Mouse (Mus musculus): Measurements from ENCODE around the gene Zfp775.

Zfp775 gene

DNA sequence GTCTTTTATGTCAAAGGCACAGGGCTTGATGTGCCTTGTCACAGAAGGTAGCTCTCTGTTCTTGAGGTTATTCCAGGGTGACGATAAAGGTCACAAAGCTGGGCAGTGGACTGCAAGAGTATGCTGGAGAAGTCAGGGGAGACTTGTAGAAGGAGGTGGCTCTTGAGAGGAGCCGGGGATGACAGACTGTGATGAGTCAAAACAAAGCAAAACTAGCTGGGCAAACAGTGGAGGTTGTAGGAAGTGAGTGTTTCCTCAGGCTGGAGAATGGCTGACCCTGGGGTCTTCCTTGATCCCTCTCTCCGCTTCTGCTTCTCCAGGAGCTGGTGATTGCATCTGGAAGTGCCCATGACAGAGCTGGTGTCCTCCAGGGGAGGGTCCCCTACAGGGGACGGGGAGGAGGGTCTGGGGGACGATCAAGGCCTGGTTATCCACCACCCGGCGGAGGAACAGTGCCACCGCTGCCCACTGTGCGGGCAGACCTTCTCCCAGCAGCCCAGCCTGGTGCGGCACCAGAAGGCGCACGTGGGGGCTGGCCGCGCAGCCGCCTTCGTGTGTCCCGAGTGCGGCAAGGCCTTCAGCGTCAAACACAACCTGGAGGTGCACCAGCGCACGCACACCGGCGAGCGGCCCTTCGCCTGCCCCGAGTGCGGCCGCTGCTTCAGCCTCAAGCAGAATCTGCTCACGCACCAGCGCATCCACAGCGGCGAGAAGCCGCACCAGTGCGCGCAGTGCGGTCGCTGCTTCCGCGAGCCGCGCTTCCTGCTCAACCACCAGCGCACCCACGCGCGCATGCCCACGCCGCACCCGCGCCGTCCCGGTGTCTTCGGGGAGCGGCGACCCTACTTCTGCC is 27.2 kb downstream of the Zfp775 start:
- peak; percentile 11 for DNase-seq (ENCODE audit: low spot score)

DNA sequence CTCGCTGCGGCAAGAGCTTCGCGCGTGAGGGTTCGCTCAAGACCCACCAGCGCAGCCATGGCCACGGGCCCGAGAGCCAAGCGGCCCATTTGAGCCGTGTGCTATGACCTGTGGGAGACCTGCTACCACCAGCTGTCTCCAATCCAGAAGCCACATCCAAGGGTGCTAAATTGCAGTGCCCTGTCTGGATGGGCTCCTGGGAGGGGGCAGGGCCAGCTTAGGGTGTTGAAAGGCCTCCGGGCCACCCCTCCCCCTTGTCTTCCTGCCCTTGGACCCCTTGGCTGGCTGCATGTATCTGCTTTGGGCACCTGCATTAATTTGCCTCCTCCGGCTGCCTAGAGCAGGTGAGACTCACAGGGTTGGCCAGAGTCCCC is 27.8 kb downstream of the Zfp775 start:
- DNase-seq (ENCODE audit: low spot score), result no peak

DNA sequence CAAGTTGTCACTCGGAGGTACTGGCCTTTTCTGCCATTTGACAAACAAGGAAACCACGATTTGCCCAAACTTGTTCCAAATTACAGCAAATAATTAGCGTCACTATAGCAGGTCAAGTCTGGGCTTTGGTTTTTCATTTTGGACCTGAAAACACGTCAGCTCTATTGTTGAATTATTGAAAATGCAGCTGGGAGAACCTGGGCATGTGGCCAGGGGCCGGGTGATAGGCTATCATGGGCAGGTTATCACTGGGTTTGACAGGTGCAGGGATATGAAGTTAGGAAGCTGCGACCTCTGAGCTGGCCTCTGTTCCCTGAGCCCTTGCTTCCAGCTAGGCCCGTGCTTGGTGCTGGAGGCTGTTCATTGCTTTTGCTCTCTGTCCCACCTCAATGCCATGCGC is 29.0 kb downstream of the Zfp775 start:
- no peak for DNase-seq (ENCODE audit: low spot score)

DNA sequence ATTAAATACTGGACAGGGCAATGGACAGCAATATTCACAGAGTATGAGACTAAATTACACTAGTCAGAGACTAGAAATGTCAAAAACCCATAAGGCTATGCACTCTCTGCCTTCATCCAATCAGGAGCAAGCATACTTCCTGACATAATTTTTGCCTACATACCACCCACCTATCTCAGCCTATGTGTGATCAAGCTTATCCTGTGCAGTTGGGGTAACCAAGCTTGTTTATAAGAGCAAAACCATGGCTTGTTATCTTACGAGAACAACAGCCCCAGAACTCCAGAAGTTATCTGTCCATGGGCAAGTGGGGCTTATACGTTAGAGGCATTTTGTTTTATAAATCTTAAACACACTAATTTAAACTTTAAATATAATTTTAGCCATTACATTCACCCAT is 33.2 kb downstream of the Zfp775 start:
- DNase-seq (ENCODE audit: low spot score), result no peak

GRCm38 (mm10) chr6:48636515-48636914 is 34.7 kb downstream of the Zfp775 start:
- DNase-seq (ENCODE audit: low spot score), result no peak

- no peak for DNase-seq (ENCODE audit: low spot score)
Observed at GRCm38 (mm10) chr6:48637811-48638500, 36.1 kb downstream of the Zfp775 start.

- no peak for DNase-seq (ENCODE audit: low spot score)
Observed at GRCm38 (mm10) chr6:48638553-48638952, 36.7 kb downstream of the Zfp775 start.

- DNase-seq (ENCODE audit: low spot score), result no peak
Observed at GRCm38 (mm10) chr6:48641391-48641790, 39.5 kb downstream of the Zfp775 start.

DNA sequence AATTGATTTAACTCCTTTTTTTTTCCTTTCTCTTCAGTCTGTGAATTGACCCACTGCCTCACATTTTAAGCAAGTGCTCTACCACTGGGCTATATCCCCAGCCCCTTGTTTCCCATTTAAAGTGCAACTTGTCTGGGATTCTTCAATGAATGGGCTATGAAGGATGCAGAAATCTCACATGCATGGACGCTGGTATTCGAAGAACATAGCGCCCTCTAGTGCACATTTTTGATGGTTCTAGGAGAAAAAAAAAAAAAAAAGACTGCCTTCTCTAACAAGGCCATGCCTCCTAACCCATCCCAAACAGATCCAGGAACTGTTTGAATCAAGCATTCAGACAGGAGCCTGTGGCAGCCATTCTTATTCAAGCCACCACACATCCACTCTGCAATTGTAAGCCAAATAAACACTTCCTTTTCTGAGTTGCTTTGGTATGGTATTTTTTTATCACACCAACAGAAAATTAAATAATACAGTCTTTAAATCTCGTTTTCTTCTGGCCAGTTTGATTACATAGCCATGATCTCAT is 41.0 kb downstream of the Zfp775 start:
- DNase-seq (ENCODE audit: low spot score), result no peak

DNA sequence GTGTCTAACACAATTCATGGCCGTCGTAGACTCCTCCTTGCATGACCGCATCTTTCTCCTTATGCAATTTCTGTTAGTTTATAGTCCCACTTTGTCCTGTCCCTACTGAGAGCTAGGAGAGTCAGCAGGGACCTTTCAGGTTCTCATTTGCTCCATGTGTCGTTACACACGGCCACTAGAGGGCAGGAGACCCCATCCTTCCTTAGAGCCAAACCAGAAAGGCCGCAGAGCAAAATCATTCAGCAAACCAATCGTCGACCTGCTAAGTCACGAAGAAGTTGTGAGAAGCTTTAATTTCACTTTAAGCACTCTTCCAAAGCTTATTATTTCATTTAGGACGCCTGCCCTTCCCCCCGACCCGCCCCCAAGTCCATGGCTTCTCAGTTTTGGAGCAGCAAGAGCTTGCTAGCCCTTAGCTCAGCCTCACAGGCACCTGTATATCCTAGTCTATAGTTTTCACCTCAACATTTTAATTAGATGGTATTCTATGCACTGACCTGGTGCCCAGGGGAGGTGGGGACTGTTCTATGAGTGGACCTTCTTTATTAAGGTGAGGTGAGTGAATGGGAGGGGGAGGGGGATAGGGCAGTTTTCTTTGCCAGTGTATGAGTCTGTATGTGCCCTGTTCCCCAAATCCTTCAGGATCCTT is 43.9 kb downstream of the Zfp775 start:
- peak; percentile 32 for DNase-seq (ENCODE audit: low spot score)

GRCm38 (mm10) chr6:48646309-48646690 is 44.4 kb downstream of the Zfp775 start:
- no peak for DNase-seq (ENCODE audit: low spot score)

- no peak for DNase-seq (ENCODE audit: low spot score)
Observed at GRCm38 (mm10) chr6:48646995-48647394, 45.1 kb downstream of the Zfp775 start, which contains the start of gene Gimap8. Gene Gimap8 (plus strand): TSS chr6:48647234.

- DNase-seq (ENCODE audit: low spot score), result no peak
Observed at GRCm38 (mm10) chr6:48647611-48648010, 45.7 kb downstream of the Zfp775 start.

- DNase-seq (ENCODE audit: low spot score), result no peak
Observed at GRCm38 (mm10) chr6:48648779-48649178, 46.9 kb downstream of the Zfp775 start.

DNA sequence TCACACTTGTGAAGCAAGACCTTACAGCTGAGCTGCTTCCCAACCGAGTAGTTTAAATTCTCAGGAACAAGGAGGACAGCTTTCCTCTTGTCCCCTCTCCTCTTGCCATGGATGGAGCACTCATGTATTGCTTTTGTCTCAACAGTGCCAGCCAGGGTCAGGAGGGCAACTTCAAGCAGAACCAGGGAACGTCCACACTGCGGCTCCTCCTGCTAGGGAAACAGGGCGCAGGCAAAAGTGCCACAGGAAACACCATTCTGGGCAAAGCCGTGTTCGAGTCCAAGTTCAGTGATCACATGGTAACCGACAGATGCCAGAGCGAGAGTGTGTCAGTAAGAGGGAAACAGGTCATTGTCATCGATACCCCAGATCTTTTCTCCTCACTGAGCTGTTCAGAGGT is 48.2 kb downstream of the Zfp775 start:
- no peak for DNase-seq (ENCODE audit: low spot score)

GRCm38 (mm10) chr6:48658721-48659120 is 56.9 kb downstream of the Zfp775 start:
- DNase-seq (ENCODE audit: low spot score), result no peak

DNA sequence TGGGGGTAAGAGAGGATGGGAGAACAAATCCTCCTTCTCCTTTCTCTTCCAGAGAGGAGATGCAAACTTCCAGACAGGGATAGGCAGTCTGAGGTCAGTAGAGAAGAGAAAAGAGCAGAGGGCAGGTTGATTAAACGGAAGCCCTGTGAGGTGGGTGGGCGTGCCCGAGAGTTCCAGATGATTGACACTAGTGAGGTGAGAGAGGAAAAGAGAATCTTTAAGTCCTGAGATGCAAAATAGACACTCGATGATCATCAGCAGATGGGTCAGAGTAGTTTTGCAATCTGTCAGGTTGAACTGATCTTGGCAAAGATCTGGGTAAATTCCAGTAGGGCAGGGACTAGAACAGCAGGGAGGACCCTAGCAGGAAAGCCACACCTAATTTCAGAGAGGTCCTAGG is 62.9 kb downstream of the Zfp775 start:
- no peak for DNase-seq (ENCODE audit: low spot score)

DNA sequence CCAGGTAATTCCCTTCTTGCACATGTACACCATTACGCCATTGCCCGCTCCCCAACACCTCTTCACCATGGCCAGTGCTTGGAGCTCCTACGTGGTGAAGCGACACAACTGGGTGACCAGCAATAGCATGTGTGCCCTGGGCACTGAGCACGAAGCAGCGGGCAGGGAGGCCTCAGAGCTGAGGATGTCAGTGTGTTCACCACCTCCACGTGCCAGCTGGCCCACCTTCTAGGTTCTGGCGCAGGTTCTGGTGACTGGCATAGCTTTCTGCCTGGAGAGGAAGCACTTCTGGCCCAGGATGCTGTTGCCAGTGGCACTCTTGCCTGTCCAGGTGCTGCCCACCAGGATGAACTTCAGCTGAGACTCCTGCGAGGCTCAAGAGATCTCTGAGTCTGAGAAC is 63.6 kb downstream of the Zfp775 start:
- no peak for DNase-seq (ENCODE audit: low spot score)

DNA sequence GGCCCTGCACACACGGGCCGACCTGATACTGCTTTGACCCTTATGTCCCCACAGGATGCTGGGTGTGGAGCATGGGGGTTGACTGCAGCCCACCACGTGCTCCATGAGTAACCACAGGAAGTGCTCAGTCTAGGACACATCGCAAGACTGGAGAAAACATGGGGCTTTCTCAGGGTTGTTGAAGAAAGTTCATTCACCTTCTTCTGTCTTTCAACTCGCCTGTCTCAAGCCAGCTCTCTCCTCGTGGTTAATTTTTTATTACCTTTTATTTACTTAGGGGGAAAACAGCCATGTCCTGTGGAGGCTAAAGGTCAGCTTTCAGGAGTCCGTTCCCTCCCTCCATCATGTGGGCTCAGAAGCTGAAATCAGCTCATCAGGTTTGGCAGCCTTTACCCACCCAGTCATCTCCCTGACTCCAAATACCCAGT is 64.3 kb downstream of the Zfp775 start:
- no peak for DNase-seq (ENCODE audit: low spot score)

- no peak for DNase-seq (ENCODE audit: low spot score)
Observed at GRCm38 (mm10) chr6:48668022-48668421, 66.2 kb downstream of the Zfp775 start.

GRCm38 (mm10) chr6:48669446-48669969 is 67.6 kb downstream of the Zfp775 start:
- DNase-seq (ENCODE audit: low spot score), result no peak

Data from testis, postnatal 14 days (tissue).